Mouse (Mus musculus) thymus, adult 2 months (tissue): Measurements from ENCODE around the gene Asap3.

Experiments used
- CTCF ChIP-seq: fragments of 200-500 bp; IDR thresholded peaks from 2 replicates; pipeline ENCODE4 v1.5.1; 2012; ENCODE audit warnings: mild to moderate bottlenecking, control low read depth, low read length, moderate library complexity, borderline replicate concordance; ENCODE audit not compliant: control insufficient read depth, poor library complexity, insufficient read depth; ENCODE audit errors: extremely low read depth
- POLR2A ChIP-seq: fragments of 200-500 bp; IDR thresholded peaks from 2 replicates; pipeline ENCODE4 v1.6.1; 2012; ENCODE audit warnings: mild to moderate bottlenecking, low read length, control low read depth, moderate library complexity; ENCODE audit not compliant: control insufficient read depth, poor library complexity, insufficient read depth; ENCODE audit errors: extremely low read depth

GRCm38 (mm10) chr4:136290781-136291595 lies 84.8 kb downstream of the Asap3 start:
- TF ChIP-seq CTCF = no peak
- no peak for TF ChIP-seq POLR2A
